Mouse (Mus musculus): ENCODE measurements around the gene Ambra1. TPM values are rescaled to one million over a fixed set of nuclear protein-coding genes. Genes with fewer than 3 reads are reported as not detected.

Gene Ambra1
- total RNA-seq, 1 experiment, result 27.0 TPM

DNA sequence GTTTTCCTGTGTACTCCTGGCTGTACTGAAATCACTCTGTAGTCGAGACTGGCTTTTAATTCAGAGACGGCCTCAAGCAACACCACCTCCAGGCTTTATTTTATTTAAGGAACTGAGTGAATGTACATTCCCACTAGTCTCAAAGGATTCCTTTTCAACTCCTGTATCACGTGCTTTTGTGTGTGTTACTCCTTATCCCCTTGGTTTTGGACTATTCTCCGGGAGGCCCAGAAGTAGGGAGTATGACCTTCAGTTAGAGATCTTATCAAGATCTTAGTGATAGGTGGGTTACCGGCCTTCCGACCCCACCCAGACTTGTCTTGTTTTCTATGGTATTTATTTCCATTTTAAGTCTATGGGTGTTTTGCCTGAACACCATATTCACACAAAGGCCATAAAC, 24.2 kb upstream of the Ambra1 start:
- Histone ChIP-seq H3K4me1 (ENCODE audit: control insufficient read depth in 2 of 2, insufficient read depth in 2 of 2, low read length in 2 of 2, poor library complexity in 1 of 2) (peaks cover 2 to 8% of the 10 kb centered on the region in 2 experiments; a peak in 3 of 4 replicates), H3K9me3 (ENCODE audit: control insufficient read depth, insufficient read depth, low read depth, low read length) (no peaks in the 10 kb centered on the region), H3K36me3 (ENCODE audit: control insufficient read depth, insufficient read depth, low read length, poor library complexity, severe bottlenecking) (no peaks in the 10 kb centered on the region), H3K9ac (ENCODE audit: insufficient read depth, low read depth, low read length, poor library complexity, severe bottlenecking) (peak overlapping the region; percentile 57; the same call in 1 of the 2 replicates), H3K27ac (ENCODE audit: insufficient read depth, low read depth, low read length, poor library complexity, severe bottlenecking) (peak overlapping the region; percentile 88; the same call in 1 of the 2 replicates), H3K4me3 (ENCODE audit: insufficient read depth in 1 of 2, low read depth in 1 of 2, low read length in 2 of 2, poor library complexity in 1 of 2, severe bottlenecking in 1 of 2) (peak overlapping the region in 1 of 2 experiments; percentile 38; a peak in 2 of 4 replicates)
- TF ChIP-seq MAFK (IDR thresholded peaks at IDR 0.05; ENCODE audit: insufficient read depth, low read depth, low read length) (no peak), HCFC1 (IDR thresholded peaks at IDR 0.05; ENCODE audit: borderline replicate concordance, insufficient read depth, low read length) (no peak), ZC3H11A (IDR thresholded peaks at IDR 0.05; ENCODE audit: borderline replicate concordance, low read depth, low read length) (no peak), CHD2 (IDR thresholded peaks at IDR 0.05; ENCODE audit: low read depth, low read length) (no peak), ZNF384 (IDR thresholded peaks at IDR 0.05; ENCODE audit: low read depth, low read length) (no peak)
- in situ Hi-C loops (cut with MboI; ENCODE audit: low sequenced_read_pairs in 2 of 2, unreplicated experiment in 2 of 2), result no loop called here
- no peak for DNase-seq (ENCODE audit: low read depth, low spot score)

DNA sequence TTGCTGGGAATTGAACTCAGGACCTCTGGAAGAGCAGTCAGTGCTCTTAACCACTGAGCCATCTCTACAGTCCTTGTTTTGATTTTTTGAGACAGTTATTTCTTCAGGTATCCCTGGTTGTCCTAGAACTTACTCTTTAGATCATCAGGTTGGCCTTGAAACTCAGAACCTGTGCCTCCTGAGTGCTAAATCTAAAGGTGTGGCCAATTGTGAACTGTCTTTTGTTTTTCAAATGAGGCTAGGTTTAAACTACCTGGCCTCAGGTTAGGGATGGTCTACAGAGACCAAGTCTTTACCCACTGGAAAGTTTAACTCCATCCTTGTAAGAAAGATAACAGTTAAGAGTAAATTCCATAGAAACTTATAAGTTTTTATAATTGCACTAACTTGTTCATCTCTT, 23.5 kb upstream of the Ambra1 start:
- Histone ChIP-seq H3K9me3 (ENCODE audit: control insufficient read depth, insufficient read depth, low read depth, low read length) (no peaks in the 10 kb centered on the region), H3K9ac (ENCODE audit: insufficient read depth, low read depth, low read length, poor library complexity, severe bottlenecking) (no peak overlapping the region), H3K36me3 (ENCODE audit: control insufficient read depth, insufficient read depth, low read length, poor library complexity, severe bottlenecking) (no peaks in the 10 kb centered on the region), H3K27ac (ENCODE audit: insufficient read depth, low read depth, low read length, poor library complexity, severe bottlenecking) (peak overlapping the region; percentile 88; the same call in 1 of the 2 replicates), H3K4me3 (ENCODE audit: insufficient read depth in 1 of 2, low read depth in 1 of 2, low read length in 2 of 2, poor library complexity in 1 of 2, severe bottlenecking in 1 of 2) (no peak overlapping the region), H3K4me1 (ENCODE audit: control insufficient read depth in 2 of 2, insufficient read depth in 2 of 2, low read length in 2 of 2, poor library complexity in 1 of 2) (peaks cover 2 to 8% of the 10 kb centered on the region in 2 experiments; a peak in 3 of 4 replicates)
- in situ Hi-C loops (cut with MboI; ENCODE audit: low sequenced_read_pairs in 2 of 2, unreplicated experiment in 2 of 2), result no loop called here
- DNase-seq (ENCODE audit: low read depth, low spot score), result no peak
- no peak for TF ChIP-seq HCFC1 (IDR thresholded peaks at IDR 0.05; ENCODE audit: borderline replicate concordance, insufficient read depth, low read length)
- no peak for TF ChIP-seq ZNF384 (IDR thresholded peaks at IDR 0.05; ENCODE audit: low read depth, low read length)
- no peak for TF ChIP-seq MAFK (IDR thresholded peaks at IDR 0.05; ENCODE audit: insufficient read depth, low read depth, low read length)
- TF ChIP-seq ZC3H11A (IDR thresholded peaks at IDR 0.05; ENCODE audit: borderline replicate concordance, low read depth, low read length), result no peak
- TF ChIP-seq CHD2 (IDR thresholded peaks at IDR 0.05; ENCODE audit: low read depth, low read length), result no peak

DNA sequence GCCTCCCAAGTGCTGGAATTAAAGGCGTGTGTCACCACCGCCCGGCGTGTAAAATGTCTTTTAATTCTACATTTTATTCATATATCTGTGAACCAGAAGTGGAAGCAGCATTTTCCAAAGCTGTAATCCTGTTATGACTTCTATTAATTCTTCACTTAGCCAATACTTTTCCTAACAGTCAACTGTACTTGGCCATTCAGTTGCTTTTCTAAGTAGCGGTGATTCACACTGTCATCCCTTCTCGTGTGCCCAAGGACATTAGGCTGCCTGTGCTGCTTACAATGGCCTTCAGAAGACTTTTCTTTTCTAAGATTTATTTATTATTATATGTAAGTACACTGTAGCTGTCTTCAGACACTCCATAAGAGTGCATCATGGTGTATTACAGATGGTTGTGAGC, 21.6 kb upstream of the Ambra1 start:
- H3K36me3 ChIP-seq (ENCODE audit: control insufficient read depth, insufficient read depth, low read length, poor library complexity, severe bottlenecking), result peaks cover 6% of the 10 kb centered on the region; the same call in 1 of the 2 replicates
- H3K4me1 ChIP-seq (ENCODE audit: control insufficient read depth in 2 of 2, insufficient read depth in 2 of 2, low read length in 2 of 2, poor library complexity in 1 of 2), result peaks cover 5 to 8% of the 10 kb centered on the region in 2 experiments; a peak in 3 of 4 replicates
- H3K9ac ChIP-seq (ENCODE audit: insufficient read depth, low read depth, low read length, poor library complexity, severe bottlenecking), result no peak overlapping the region
- no peak overlapping the region for H3K4me3 ChIP-seq (ENCODE audit: insufficient read depth in 1 of 2, low read depth in 1 of 2, low read length in 2 of 2, poor library complexity in 1 of 2, severe bottlenecking in 1 of 2)
- DNase-seq (ENCODE audit: low read depth, low spot score), result no peak
- H3K9me3 ChIP-seq (ENCODE audit: control insufficient read depth, insufficient read depth, low read depth, low read length), result no peaks in the 10 kb centered on the region
- no peak overlapping the region for H3K27ac ChIP-seq (ENCODE audit: insufficient read depth, low read depth, low read length, poor library complexity, severe bottlenecking)
- no peak for TF ChIP-seq ZNF384 (IDR thresholded peaks at IDR 0.05; ENCODE audit: low read depth, low read length)
- TF ChIP-seq MAFK (IDR thresholded peaks at IDR 0.05; ENCODE audit: insufficient read depth, low read depth, low read length), result no peak
- no peak for TF ChIP-seq CHD2 (IDR thresholded peaks at IDR 0.05; ENCODE audit: low read depth, low read length)
- no peak for TF ChIP-seq ZC3H11A (IDR thresholded peaks at IDR 0.05; ENCODE audit: borderline replicate concordance, low read depth, low read length)
- no peak for TF ChIP-seq HCFC1 (IDR thresholded peaks at IDR 0.05; ENCODE audit: borderline replicate concordance, insufficient read depth, low read length)
- in situ Hi-C loops (cut with MboI; ENCODE audit: low sequenced_read_pairs in 2 of 2, unreplicated experiment in 2 of 2), result no loop called here

DNA sequence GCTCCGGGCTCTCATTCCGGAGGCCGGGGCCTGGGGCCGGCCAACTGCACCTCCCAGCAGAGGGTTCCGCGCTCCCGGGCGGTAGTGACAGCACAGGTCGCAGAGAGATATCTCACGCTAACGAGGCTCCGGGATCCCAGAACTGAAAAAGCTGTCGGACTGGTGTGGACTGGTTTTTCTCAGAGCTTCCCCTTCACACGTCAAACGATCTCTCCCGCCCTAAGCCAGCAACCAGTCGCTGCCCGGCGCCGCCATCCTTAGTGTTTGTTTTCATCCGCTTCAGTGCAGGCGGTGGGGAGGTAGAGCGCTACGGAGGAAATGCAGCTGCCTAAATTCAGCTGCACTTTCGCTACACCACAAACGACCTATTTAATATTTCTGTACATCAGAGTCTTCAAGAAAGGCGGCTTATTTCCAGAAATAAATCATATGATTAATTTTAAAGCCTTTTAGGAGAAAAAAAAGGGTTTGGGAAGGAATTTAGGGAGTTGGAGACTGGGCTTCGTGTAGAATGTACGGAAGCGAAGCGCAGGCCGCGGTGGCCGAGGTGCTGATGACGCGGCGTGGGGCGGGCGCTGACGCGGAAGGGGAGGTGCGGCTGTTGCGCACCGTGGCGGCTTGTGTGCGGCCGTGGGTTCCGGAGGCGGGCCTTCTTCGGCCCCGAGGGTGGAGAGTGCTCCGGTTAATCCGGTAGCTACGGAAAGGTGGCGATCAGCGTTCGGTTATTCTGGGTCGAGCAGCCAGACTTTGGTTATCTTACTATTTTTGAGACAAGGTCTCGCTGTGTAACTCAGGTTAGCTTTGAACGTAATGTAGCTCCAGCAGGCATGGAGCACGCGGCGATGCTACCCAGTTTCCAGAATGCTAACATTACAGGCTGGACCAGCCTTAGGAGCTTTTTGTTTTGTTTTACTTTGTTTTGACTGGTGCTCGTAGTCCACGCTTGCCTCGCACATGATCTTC, 19.4 kb upstream of the Ambra1 start, which contains the start of the genes Atg13 and Harbi1:
TSS of gene Atg13 (minus strand) at position 305 of the 963 bp plus-strand sequence.
TSS of gene Harbi1 (plus strand) at position 581 of the 963 bp plus-strand sequence.
- peak; percentile 77 for DNase-seq (ENCODE audit: low read depth, low spot score)
- Histone ChIP-seq H3K4me3 (ENCODE audit: insufficient read depth in 1 of 2, low read depth in 1 of 2, low read length in 2 of 2, poor library complexity in 1 of 2, severe bottlenecking in 1 of 2) (peak within 1 kb of the TSS; percentile 85 to 95), H3K4me1 (ENCODE audit: control insufficient read depth in 2 of 2, insufficient read depth in 2 of 2, low read length in 2 of 2, poor library complexity in 1 of 2) (peaks cover 0 to 5% of the 10 kb centered on the region in 2 experiments; a peak in 2 of 4 replicates), H3K9ac (ENCODE audit: insufficient read depth, low read depth, low read length, poor library complexity, severe bottlenecking) (peak within 1 kb of the TSS; percentile 94), H3K27ac (ENCODE audit: insufficient read depth, low read depth, low read length, poor library complexity, severe bottlenecking) (peak within 1 kb of the TSS; percentile 85), H3K9me3 (ENCODE audit: control insufficient read depth, insufficient read depth, low read depth, low read length) (no peaks in the 10 kb centered on the region), H3K36me3 (ENCODE audit: control insufficient read depth, insufficient read depth, low read length, poor library complexity, severe bottlenecking) (peaks cover 8% of the 10 kb centered on the region; the same call in 1 of the 2 replicates)
- in situ Hi-C loops (cut with MboI; ENCODE audit: low sequenced_read_pairs in 2 of 2, unreplicated experiment in 2 of 2), result no loop called here
- TF ChIP-seq ZC3H11A (IDR thresholded peaks at IDR 0.05; ENCODE audit: borderline replicate concordance, low read depth, low read length) (peak; percentile 100), CHD2 (IDR thresholded peaks at IDR 0.05; ENCODE audit: low read depth, low read length) (peak; percentile 45; the same call in 1 of the 2 replicates), HCFC1 (IDR thresholded peaks at IDR 0.05; ENCODE audit: borderline replicate concordance, insufficient read depth, low read length) (peak; percentile 71; the same call in 1 of the 2 replicates), ZNF384 (IDR thresholded peaks at IDR 0.05; ENCODE audit: low read depth, low read length) (no peak), MAFK (IDR thresholded peaks at IDR 0.05; ENCODE audit: insufficient read depth, low read depth, low read length) (no peak)

All from ES-E14 (cell line).